Mouse (Mus musculus) WW6 (cell line): ENCODE data around the gene Vmo1.
A peak's percentile ranks its signal among the peaks of the same experiment; 100 is the strongest.
"Not testable (repeated sequence)": the region's sequence is repeated elsewhere in the genome, so short reads cannot be mapped to it uniquely, and the experiment has no call there.

Source experiments
- DNase-seq: peaks from one replicate; pipeline ENCODE4 v3.0.0-alpha.2; 2013; ENCODE audit warnings: low read depth, low spot score

Gene Vmo1

DNA sequence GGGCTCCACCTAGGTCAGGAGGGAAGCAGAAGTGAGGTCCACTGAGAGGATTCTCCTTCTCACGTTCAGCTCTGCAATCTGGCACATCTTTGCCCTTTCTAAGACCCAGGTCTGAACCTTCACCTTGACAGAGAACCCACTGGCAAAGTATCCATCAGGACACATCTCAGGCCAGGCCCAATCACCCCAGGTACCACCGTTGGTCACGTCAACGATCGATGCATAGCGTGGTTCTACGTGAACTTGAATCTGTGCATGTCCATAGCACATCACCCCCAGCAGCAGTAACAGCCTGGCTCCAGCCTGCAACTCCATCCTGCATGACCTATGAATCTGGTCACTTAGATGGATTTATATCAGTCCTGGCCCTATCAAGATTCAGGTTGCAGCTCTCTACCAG lies at the start of gene Vmo1:
TSS of gene Vmo1 (minus strand) at position 329 of the 400 bp plus-strand sequence.
- DNase-seq, result no peak

DNA sequence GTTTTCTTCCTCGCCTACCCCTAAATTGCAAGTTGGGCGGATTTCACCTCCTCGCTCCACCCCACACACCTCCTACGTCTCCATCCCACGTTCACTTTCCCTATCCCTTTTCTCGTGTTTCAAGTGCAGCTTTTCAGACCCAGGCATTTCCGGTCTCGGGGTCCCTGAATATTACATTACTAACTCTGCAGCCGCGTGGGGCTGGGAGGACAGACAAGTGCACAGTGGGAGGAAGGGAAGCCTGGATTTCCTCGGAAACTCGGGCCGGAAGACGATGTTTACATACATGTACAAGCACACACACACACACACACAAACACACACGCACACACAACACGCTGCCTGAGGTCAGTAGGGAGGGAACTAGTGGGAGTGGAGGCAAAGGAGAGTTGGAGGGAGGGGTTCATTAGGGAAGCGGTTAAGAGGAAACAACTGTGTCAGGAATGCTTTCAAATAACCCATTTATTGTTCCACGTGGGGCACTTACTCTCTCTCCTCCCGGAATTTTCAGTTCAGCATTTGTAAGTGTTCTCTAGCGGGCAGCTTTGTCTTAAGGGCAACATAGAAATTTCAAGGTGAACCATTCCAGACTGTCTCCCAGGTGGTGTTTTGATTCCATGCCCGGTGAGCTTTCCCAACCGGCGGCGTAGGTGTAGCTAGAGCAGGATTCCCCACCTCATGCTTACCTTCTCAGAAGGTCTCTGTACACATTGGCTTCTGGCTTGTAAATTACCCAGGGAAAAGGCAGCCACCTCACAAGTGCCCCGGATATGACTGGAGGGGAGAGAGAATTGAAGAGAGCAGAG lies 49.3 kb upstream of the Vmo1 start:
- DNase-seq, result no peak

DNA sequence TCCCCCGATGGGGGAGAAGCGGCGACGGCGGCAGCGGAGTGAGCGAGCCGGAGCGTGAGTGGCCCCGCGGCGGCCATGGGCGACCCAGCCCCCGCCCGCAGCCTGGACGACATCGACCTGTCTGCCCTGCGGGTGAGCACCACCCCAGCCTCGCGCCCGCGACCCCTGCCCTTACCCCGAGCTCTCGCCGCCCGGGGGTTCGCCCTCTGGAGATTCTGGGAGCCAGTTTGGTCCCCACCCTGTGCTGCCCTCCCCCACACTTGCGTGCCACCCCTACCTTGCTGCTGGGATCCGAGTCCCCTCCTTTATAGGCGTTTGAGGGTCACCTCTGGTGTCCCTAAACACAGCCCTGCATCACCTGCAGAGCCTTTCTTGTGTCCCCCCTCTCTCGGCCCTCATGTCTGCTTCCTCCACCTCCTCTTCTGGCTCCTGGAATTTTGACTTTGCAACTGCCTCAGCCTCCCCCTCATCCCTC lies 48.6 kb upstream of the Vmo1 start:
- no peak for DNase-seq

DNA sequence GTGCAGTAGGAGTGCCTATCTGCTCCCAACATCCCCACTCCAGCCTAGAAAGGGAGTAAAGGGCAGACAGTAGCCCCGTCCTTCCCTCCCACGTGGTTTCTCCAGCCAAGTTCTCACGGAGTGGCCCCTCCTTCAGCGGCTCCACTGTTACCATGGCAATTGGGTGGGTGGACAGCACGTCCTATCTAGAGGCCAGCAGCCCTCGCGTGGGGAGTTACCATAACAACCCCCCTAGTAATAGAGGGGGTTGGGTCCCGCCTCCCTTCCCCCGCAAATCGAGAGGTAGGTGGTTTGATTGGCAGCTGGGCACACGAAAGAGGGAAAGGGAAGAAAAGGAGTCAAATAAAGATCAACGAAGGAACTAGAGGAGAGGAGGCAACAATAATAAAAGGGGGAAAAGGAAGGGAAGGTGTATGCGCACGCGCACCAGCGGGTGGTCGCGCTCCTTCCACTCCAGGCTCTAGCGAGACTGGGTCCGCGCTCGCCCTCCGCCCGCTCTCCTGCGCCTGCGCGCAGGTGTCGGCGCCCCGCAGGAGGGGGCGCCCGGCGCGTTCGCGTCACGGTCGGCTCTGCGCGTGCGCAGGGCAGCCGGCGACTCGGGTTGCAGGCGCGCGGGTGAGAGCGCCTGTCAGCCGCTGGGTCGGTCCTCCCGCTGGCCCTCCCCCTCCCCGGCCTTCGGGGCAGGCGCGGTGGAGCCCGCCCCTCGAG lies 48.0 kb upstream of the Vmo1 start, which contains the start of gene Mink1:
TSS of gene Mink1 (plus strand) at position 595 of the 708 bp plus-strand sequence.
- DNase-seq, result peak; percentile 86

DNA sequence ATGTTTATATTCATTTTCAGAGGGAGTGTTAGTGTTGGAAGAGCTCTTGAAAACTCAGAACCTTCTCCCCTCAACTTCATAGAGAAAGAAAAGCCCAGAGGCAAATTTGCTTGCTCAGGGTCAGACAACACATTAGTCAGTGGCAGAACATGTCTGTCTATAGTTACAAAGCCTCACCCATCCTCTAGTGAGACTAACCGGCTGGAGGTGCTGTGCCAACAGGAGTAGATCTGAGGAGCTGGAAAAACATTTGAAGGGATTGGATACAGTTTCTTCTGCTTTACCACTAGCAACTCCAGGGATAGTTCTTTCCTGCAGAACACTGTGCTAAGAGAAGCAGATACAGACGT lies 47.5 kb upstream of the Vmo1 start:
- DNase-seq, result no peak

DNA sequence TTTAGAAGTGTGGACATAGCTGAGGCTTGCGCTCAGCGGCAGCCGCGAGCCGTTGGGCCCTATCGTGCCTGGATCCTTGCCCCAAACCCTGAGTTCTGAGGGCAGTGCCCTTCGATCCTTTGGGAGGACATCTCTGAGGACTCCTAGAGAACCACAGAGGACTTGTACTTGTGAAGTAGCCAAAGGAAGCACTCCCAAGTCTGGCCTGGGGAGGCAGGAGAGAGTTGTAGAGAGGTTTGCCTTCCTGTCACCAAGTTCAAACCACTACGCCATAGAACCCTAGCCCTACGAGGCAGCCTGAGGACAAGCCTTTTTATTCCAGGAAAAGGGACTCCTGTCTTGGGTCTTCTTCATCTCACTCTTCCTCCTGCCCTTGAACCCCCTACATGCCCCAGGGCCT lies 43.1 kb upstream of the Vmo1 start:
- DNase-seq, result no peak

DNA sequence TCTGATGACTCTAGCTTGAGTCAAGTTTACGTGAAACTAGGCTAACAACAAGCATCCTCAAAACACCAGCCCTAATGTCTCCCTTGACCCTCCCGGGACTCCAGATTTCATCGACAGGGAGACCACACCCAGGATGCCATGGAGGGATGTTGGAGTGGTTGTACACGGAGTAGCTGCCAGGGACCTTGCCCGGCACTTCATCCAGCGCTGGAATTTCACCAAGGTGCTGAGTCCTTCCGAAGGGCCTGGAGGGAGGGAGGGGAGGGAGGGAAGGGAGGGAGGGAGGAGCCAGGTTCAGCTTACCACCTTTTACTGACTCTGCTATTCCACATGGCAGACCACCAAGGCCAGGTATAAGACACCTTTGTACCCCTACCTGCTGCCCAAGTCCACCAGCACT lies 39.5 kb upstream of the Vmo1 start:
- DNase-seq, result no peak

DNA sequence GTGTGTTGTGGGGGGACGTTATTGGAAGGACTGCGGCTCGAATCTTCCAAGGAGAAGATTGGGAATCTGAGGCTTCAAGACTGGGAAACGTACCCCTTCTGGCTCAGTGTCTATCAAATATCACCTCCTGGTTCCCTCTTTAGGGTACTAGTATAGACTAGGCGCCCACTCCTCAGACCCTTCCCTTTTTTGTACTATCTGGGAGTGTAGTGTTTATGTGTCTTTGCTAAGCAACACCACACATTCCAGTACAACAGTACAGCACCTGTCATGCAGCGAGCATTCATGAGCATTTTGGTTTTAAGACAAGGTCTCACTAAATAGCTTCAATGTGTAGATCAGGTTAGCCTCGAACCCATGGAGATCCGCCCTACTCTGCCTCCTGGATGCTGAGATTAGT lies 37.1 kb upstream of the Vmo1 start:
- no peak for DNase-seq

DNA sequence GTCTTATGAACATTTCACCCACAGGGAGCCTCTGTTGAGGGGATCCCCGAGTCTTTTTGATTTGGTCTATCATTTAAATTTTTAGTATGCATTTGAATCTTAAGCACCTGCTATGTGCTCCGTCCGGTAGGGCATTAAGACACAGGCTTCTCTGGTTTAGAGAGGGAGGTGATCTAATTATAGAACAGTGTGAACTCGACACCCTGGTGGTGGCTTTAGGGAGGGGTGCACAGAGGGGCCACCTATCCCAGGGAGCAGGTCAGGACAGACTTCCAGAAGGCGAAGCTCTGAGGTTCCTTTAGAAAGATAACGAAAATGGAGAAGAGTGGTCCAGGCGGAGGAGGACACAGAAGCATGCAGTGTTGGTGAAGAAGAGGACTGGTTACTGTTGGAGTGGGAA lies 30.1 kb upstream of the Vmo1 start:
- no peak for DNase-seq

DNA sequence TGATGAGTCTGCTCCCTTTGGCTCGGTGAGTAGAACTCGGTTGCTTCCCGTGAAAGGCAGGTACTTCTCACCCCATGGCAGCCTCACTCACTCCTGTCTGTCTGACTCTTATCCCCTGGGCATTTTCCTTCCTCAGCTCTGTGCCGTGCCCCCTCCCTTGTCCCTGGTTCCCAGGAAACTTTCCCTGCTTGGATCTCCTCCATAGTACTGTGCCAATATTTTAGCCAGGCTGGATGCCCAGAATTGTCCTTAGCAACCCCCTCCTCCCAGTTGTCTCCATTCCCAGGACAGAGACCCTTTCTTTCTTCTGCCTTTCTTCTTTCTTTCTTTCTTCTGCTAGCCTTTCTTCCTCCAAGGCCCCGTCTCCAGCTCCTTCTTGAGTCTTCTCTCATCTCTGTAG lies 27.0 kb upstream of the Vmo1 start:
- no peak for DNase-seq

DNA sequence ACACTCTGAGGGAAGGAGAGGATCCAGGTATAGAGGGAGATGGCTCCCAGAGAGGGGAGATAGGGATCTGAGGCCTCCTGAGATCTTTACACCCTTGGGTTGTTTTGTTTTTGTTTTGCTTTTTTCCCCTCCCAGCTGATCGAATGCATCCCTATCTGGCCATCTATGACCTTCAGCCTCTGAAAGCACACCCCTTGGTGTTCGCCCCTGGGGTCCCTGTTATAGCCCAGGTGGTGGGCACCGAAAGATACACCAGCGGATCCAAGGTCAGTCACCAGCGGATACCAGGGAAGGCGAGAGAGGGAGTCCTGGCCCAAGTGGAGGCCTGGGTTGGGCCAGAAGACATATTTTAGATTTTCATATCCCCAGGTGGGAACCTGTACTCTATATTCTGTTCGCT lies 26.5 kb upstream of the Vmo1 start:
- no peak for DNase-seq

DNA sequence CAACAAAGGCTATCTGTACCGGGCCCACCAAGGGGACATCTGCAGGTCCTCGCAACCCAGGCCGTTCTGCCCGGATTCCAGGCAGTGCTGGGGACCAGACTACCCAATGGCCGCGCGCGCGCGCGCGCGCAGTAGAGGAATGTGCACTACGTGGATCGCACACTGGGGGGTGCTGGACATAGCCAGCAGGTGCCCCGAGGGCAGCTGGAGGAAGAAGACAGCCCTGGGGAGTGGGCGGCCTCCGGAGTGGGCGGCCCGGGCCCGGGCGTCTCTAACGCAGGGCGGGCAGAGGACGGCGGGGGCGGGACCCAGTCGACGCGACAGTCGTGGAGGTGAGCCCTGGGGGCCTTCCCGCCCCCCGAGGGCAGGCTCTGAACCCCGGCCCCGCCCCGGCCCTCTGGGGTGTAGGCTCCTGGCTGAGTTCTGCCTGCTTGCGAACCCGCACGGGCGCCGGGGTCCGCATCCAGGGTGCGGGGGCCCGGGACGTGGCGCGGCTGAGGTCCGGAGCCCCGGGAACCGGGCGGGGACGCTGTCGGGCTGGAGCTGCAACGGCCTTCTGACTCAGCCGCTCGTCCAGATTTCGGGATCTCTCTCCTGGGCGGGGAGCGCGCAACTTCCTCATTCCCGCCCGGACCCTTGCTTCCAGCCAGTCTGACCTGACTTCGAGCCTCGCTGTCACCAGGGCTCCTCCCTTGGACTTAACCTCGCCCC lies 25.6 kb upstream of the Vmo1 start, which contains the start of gene Pld2:
TSS of gene Pld2 (plus strand) at position 188 of the 711 bp plus-strand sequence.
- DNase-seq, result peak; percentile 82

DNA sequence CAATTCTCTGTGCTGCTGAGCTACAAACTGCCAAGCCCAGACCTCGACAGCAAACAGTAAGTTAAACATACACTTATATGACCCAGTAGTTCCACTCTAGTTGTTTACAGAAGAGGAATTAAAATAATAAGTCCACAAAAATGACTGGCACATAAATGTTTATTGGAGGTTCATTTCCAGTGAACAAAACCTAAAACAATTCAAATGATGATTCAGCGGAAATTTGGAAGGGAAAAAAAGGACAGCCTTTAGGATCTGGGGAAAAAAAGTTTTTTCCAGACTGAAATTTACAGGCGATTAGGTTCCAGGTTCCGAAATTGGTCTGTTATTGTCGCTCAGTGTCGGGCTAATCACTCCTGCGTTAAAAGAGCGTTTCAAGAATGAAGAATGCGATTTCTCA lies 25.0 kb upstream of the Vmo1 start:
- no peak for DNase-seq

DNA sequence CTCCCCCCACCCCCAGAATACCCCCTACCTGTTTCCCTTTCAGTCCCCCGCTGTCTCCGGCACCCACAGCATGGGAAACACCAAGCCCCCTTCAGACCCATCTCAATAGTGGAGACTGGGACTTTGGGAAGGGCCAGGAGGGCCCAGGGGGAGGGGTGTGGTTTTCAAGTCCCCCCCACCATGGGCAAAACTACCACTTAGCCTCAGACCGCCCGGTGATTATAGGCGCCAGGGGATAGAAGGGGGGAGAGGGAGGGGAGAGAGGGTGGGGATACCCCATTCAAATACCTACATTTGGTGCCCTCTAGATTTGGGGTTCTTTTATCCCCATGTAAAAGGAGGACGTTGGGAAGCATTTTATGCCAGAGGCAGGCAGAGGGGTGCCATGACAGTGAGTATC lies 18.4 kb upstream of the Vmo1 start, which contains the start of gene Gm40193:
TSS of gene Gm40193 (minus strand) at position 101 of the 400 bp plus-strand sequence.
- DNase-seq, result no peak

DNA sequence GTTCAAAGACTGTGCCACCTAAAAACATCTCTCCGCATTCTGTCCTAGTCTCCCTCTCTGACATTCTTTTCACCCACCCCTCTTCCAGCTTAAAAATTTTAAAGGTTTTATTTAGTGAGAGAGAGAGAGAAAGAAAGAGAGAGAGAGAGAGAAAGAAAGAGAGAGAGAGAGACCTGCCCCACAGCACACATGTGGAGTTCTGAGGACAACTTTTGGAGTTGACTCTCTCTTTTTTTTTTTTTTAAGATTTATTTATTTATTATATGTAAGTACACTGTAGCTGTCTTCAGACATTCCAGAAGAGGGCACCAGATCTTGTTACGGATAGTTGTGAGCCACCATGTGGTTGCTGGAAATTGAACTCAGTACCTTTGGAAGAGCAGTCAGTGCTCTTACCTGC lies 16.6 kb upstream of the Vmo1 start:
- DNase-seq, result not testable (repeated sequence)

DNA sequence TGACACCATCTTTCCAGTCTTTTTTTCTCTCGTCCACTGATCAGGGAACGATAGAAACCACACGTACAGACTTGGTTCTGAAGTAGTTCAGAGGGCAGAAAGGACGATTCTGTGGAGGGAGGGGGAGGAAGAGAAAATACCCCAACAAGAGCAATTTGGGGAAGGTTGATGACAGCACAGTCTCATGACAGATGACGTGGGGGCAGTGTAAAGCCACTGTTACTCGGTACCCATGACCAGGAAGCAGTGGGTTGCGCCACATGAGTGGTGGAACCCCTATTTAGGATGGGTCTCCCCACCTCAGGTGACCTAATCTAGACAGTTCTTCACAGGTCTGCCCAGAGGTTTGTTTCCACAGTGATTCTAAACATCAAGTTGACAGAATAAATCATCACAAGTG lies 14.2 kb upstream of the Vmo1 start:
- DNase-seq, result no peak

DNA sequence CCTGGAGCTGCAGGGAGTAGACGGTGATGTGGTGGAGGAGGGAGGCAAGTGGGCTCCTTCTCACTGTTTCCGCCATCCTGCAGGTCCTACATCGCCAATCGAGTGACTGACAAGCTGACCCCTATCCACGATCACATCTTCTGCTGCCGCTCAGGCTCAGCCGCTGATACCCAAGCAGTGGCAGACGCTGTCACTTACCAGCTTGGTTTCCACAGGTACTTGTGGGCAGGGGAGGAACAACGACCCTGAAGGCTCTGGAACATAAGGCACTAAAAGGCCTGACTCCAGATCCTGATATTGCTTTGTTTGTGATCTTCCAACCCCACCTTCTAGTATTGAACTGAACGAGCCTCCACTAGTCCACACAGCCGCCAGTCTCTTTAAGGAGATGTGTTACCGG lies 11.8 kb upstream of the Vmo1 start:
- no peak for DNase-seq

DNA sequence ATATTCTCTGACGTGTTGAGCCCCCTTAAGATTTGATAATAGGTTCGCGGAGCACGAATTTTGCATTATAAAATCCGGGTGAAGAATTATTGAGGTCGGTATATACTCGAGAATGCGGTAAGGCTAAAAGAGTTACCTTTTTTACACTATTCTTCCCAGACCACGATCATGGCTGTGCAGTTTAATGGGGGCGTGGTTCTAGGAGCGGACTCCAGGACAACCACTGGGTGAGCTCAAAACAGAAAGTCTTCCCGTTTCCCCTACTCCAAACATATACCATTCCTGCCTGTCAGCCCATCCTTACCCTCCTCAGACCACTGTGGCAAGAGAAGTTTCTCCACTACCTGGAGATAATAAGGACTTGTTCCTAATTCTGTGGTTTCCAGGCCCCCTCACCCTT lies 11.3 kb upstream of the Vmo1 start:
- no peak for DNase-seq

DNA sequence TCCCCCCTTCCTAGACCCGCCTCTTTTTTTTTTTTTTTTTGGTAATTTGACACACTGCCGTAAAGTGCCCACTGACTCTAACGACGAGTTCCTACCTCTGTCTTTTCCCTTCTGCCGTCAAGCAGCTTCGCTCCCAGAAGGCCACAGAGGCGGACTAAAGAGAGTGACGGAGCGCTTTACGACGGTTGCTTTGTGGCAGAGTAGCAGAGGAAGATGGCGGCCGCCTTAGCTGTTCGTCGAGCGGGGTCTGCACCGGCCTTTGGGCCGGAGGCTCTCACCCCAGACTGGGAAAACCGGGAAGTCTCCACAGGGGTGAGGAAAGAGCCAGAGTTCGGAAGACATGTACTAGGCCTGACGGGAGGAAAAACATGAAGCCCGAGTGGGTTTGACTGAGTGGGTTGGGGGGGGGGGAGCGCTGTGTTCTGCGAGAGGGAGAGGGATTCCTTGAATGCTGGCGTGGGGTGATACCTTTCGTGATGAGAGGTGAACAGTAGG lies 10.8 kb upstream of the Vmo1 start, which contains the start of gene Psmb6:
TSS of gene Psmb6 (plus strand) at position 184 of the 495 bp plus-strand sequence.
- peak; percentile 96 for DNase-seq

DNA sequence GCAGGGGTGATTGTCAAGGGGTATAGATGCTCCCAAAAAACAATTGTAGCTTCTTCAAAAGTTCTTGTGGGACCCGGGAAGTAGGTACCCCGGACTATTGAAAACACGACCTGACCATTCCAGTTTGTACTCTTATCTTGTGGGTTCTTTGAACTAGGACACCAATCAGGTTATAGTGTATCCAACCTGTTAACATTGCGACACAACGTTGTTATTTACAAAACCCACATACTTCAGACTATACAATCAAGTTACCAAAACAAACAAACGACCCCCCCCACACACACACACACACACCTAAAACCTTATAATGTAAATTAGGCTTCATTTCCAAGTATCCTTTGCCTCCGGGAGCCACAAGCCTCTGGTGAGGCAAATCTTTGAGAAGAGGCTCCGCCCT lies 10.4 kb upstream of the Vmo1 start:
- no peak for DNase-seq

DNA sequence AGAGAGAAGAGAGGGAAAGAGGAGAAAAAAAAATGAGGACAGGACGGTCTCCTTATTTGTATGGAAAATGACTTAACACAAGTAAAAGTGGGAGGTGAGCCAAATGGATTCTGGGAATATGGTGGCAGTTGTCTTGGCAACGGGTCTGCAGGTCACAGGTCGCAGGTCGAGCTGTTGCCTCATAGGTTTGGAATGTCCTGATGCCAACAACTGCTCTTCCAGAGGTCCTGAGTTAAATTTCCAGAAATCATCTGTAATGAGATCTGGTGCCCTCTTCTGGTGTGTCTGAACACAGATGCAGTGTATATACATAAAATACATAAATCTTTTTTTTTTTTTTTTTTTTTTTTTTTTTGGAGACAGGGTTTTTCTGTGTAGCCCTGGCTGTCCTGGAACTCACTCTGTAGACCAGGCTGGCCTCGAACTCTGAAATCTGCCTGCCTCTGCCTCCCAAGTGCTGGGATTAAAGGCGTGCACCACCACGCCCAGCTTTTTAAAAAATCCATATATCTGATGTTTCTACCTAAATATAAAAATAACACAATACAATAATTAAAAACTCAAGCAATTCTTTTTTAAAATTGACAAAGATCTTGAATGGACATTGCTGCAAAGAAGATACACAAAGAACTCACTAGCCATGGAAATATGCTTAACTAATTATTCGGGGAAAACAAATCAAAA lies 9.0 kb upstream of the Vmo1 start:
- not testable (repeated sequence) for DNase-seq
